Mouse (Mus musculus): Measurements from ENCODE around the gene Spen.

- no peak for TF ChIP-seq CTCF (IDR thresholded peaks at IDR 0.05)
- no peak for TF ChIP-seq EP300 (IDR thresholded peaks at IDR 0.05)
These were observed 1.2 kb downstream of the Spen start for GRCm38 (mm10) chr4:141537226-141537610.
